ENCODE assay signal across 8 mouse cellular contexts in the genomic region with DNA sequence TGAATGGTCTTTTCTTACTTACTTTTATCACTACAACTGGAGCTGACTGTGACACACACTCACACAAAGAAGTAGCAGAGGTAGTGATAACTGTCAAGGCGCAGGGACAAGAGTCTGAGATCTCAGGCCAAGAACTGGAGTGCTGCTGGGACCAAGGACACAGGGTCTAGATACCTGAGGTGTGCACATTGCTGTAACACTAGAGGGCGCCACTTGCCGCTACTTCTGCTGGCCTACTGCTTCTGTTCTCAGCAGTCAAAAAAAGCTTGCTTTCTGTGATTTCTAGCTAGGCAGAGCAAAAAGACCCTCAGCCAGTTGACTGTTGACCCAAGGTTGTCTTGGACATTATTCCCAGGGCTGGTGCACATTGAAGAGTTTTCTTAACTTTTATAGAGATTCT. TPM values are rescaled to one million over a fixed set of nuclear protein-coding genes. Genes with fewer than 3 reads are reported as not detected.
DNase-seq lines count a peak whose midpoint lies in the region; ATAC-seq and TF ChIP-seq lines count a peak whose summit lies in the region.

No protein-coding gene starts in this region.

- TF ChIP-seq CTCF in cerebellum, adult 2 months (IDR thresholded peaks at IDR 0.05; ENCODE audit: borderline replicate concordance, insufficient read depth, low read depth, low read length) = peak; percentile 95
- TF ChIP-seq CTCF in spleen, adult 2 months (IDR thresholded peaks at IDR 0.05; ENCODE audit: extremely low read depth, insufficient read depth, insufficient read length, insufficient replicate concordance) = peak; percentile 77; the same call in 1 of the 2 replicates

- H3K9me3 ChIP-seq in forebrain, embryonic 12.5 days = no peaks in the 10 kb centered on the region
- H3K9me3 ChIP-seq in forebrain, embryonic 16.5 days (ENCODE audit: control insufficient read depth, low read length) = no peaks in the 10 kb centered on the region
- H3K9me3 ChIP-seq in ES-E14 (ENCODE audit: control insufficient read depth, insufficient read depth, low read depth, low read length) = no peaks in the 10 kb centered on the region

- H3K4me1 ChIP-seq in forebrain, embryonic 12.5 days = 0 out of 2 replicates have a peak, but pooled peaks cover 7% of the 10 kb centered on the region
- no peaks in the 10 kb centered on the region for H3K4me1 ChIP-seq in forebrain, embryonic 16.5 days (replicated peaks; ENCODE audit: control insufficient read depth, insufficient read depth, low read length)
- no peaks in the 10 kb centered on the region for H3K4me1 ChIP-seq in ES-E14 (ENCODE audit: control insufficient read depth in 2 of 2, insufficient read depth in 2 of 2, low read length in 2 of 2, poor library complexity in 1 of 2)
- no peaks in the 10 kb centered on the region for H3K4me1 ChIP-seq in cerebellum, adult 2 months (ENCODE audit: control insufficient read depth, insufficient read depth, low read length)
- H3K4me1 ChIP-seq in spleen, adult 2 months (ENCODE audit: control insufficient read depth, insufficient read depth, insufficient read length) = no peaks in the 10 kb centered on the region

- in situ Hi-C loops in ES-E14 (cut with MboI; ENCODE audit: low sequenced_read_pairs in 2 of 2, unreplicated experiment in 2 of 2) = no loop called here

- no peak overlapping the region for H3K9ac ChIP-seq in forebrain, embryonic 12.5 days
- no peak overlapping the region for H3K9ac ChIP-seq in forebrain, embryonic 16.5 days (replicated peaks; ENCODE audit: low read depth, low read length)
- no peak overlapping the region for H3K9ac ChIP-seq in ES-E14 (ENCODE audit: insufficient read depth, low read depth, low read length, poor library complexity, severe bottlenecking)

- H3K4me3 ChIP-seq in forebrain, embryonic 12.5 days (replicated peaks) = no peak overlapping the region
- no peak overlapping the region for H3K4me3 ChIP-seq in forebrain, embryonic 16.5 days (replicated peaks; ENCODE audit: low read length)
- no peak overlapping the region for H3K4me3 ChIP-seq in ES-E14 (ENCODE audit: insufficient read depth in 1 of 2, low read depth in 1 of 2, low read length in 2 of 2, poor library complexity in 1 of 2, severe bottlenecking in 1 of 2)
- no peak overlapping the region for H3K4me3 ChIP-seq in cerebellum, adult 2 months (replicated peaks; ENCODE audit: insufficient read depth, low read depth, low read length)
- no peak overlapping the region for H3K4me3 ChIP-seq in spleen, adult 2 months (ENCODE audit: extremely low read depth, insufficient read depth, insufficient read length)

- 0 out of 2 replicates have a peak, but pooled peaks have one; percentile 27 for ATAC-seq in forebrain, embryonic 12.5 days (ENCODE audit: low FRiP score)
- ATAC-seq in forebrain, embryonic 16.5 days = no peak

- H3K27me3 ChIP-seq in forebrain, embryonic 12.5 days = no peaks in the 10 kb centered on the region
- H3K27me3 ChIP-seq in forebrain, embryonic 16.5 days (replicated peaks; ENCODE audit: control insufficient read depth, insufficient read depth, low read length) = no peaks in the 10 kb centered on the region
- H3K27me3 ChIP-seq in cerebellum, adult 2 months (ENCODE audit: control insufficient read depth, insufficient read depth, low read length) = no peaks in the 10 kb centered on the region
- no peaks in the 10 kb centered on the region for H3K27me3 ChIP-seq in spleen, adult 2 months (ENCODE audit: control insufficient read depth, insufficient read depth, low read length)

- no peak overlapping the region for H3K4me2 ChIP-seq in forebrain, embryonic 12.5 days
- H3K4me2 ChIP-seq in forebrain, embryonic 16.5 days (ENCODE audit: low read length) = no peak overlapping the region

- DNase-seq in ES-E14 (ENCODE audit: low read depth, low spot score) = peak; percentile 52
- DNase-seq in cerebellum, adult 2 months = peak; percentile 69 to 76
- DNase-seq in gastrocnemius, adult 8-10 months (ENCODE audit: low spot score in 2 of 2) = peak; percentile 31 to 49
- peak; percentile 58 to 74 for DNase-seq in layer of hippocampus, adult 18-20 months (ENCODE audit: low spot score in 2 of 2)
- peak; percentile 81 for DNase-seq in lung, postnatal 25 days (ENCODE audit: low spot score)
- DNase-seq in spleen, adult 2 months (ENCODE audit: low read depth in 1 of 2, low spot score in 2 of 2) = peak; percentile 53 to 66

- no peak overlapping the region for H3K27ac ChIP-seq in forebrain, embryonic 12.5 days
- H3K27ac ChIP-seq in forebrain, embryonic 16.5 days (ENCODE audit: low read length) = no peak overlapping the region
- no peak overlapping the region for H3K27ac ChIP-seq in ES-E14 (ENCODE audit: insufficient read depth, low read depth, low read length, poor library complexity, severe bottlenecking)
- H3K27ac ChIP-seq in cerebellum, adult 2 months (ENCODE audit: insufficient read depth, low read length) = no peak overlapping the region
- H3K27ac ChIP-seq in spleen, adult 2 months (ENCODE audit: insufficient read depth, low read length) = no peak overlapping the region

- 26% methylated on average over 3 of the region's 3 CpGs for WGBS in forebrain, embryonic 12.5 days
- WGBS in forebrain, embryonic 16.5 days = 26% methylated on average over 3 of the region's 3 CpGs
- 29% methylated on average over 3 of the region's 3 CpGs for WGBS in cerebellum, adult 2 months
- 16% methylated on average over 3 of the region's 3 CpGs for WGBS in spleen, adult 2 months

- no peak for TF ChIP-seq POLR2A in cerebellum, adult 2 months (IDR thresholded peaks at IDR 0.05; ENCODE audit: borderline replicate concordance, insufficient read depth, low read length)
- TF ChIP-seq POLR2A in spleen, adult 2 months (IDR thresholded peaks at IDR 0.05; ENCODE audit: low read depth, low read length) = no peak

- no peaks in the 10 kb centered on the region for H3K36me3 ChIP-seq in forebrain, embryonic 12.5 days (replicated peaks)
- H3K36me3 ChIP-seq in forebrain, embryonic 16.5 days (ENCODE audit: control insufficient read depth, insufficient read depth) = no peaks in the 10 kb centered on the region
- H3K36me3 ChIP-seq in ES-E14 (ENCODE audit: control insufficient read depth, insufficient read depth, low read length, poor library complexity, severe bottlenecking) = no peaks in the 10 kb centered on the region
- H3K36me3 ChIP-seq in spleen, adult 2 months (ENCODE audit: control insufficient read depth, insufficient read depth, low read length) = no peaks in the 10 kb centered on the region

TF ChIP-seq in ES-E14, 5 proteins besides CTCF, POLR2A, EP300 and RAD21:
- TF ChIP-seq MAFK (IDR thresholded peaks at IDR 0.05; ENCODE audit: insufficient read depth, low read depth, low read length) (no peak), HCFC1 (IDR thresholded peaks at IDR 0.05; ENCODE audit: borderline replicate concordance, insufficient read depth, low read length) (no peak), ZC3H11A (IDR thresholded peaks at IDR 0.05; ENCODE audit: borderline replicate concordance, low read depth, low read length) (peak; percentile 69; the same call in 1 of the 2 replicates), CHD2 (IDR thresholded peaks at IDR 0.05; ENCODE audit: low read depth, low read length) (no peak), ZNF384 (IDR thresholded peaks at IDR 0.05; ENCODE audit: low read depth, low read length) (no peak)

RNA-seq across cellular contexts. Expression of a gene that starts 45.0 kb away (rescaled TPM):
- polyA plus RNA-seq in forebrain, embryonic 12.5 days (2016; fragmentation: Nextera tagmentation; extraction: Ambion mirVana) = 10.5 and 12.7 TPM in 2 replicates
- polyA plus RNA-seq in forebrain, embryonic 16.5 days (2015; fragmentation: Nextera tagmentation; extraction: Ambion mirVana) = 6.8 and 8.6 TPM in 2 replicates
- total RNA-seq in ES-E14 (2012; rRNA removed) = 53.2 and 68.9 TPM in 2 replicates
- polyA plus RNA-seq in cerebellum, adult 2 months (2012; rRNA removed) = 13.6 and 14.2 TPM in 2 replicates
- total RNA-seq in gastrocnemius, adult 8-10 months (2022) = 10 to 100 TPM; 28.2 to 33.7 (median 31.2) TPM
- total RNA-seq in layer of hippocampus, adult 18-20 months (2021) = 10 to 100 TPM; 26.9 to 30.7 TPM
- polyA plus RNA-seq in spleen, adult 2 months (2012; rRNA removed) = 2.6 and 2.8 TPM in 2 replicates
